Mouse (Mus musculus) activated CD4-positive, CD25-positive, alpha-beta regulatory T cell, adult 4 months (primary cell): ENCODE measurements around the gene Pms1. TPM values are rescaled to one million over a fixed set of nuclear protein-coding genes. Genes with fewer than 3 reads are reported as not detected.

Experiments used
- ATAC-seq: one replicate; pipeline ENCODE4 v1.8.0; 2017
- polyA plus RNA-seq, 2 experiments: library from polyadenylated mRNA; unstranded; fragments of 100-300 nt; shearing (Covaris generic); gene quantifications; one replicate each; pipeline ENCODE4 v1.2.1; 2017

Pms1 gene
- polyA plus RNA-seq, 2 experiments from 2014 or later: 25.1 to 32.1 TPM

DNA sequence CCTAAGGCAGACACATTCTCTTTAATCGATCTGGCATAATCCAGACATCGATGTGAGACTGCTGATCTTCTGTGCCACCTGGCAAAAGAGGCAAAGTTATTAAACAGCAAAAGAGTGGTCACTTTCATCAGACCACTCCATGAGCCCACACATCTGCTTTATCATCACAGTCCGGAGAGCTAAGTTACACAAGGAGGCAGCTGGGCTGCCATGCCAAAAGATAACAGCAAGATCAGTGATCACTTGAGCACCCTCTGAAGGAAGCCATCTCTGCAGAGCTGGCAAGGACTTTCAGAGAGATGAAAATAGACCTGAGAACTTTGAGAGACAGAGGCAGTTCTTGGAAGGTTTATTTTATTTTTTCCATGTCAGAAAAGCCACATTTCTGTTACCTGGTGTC is 102.3 kb downstream of the Pms1 start:
- no peak for ATAC-seq

DNA sequence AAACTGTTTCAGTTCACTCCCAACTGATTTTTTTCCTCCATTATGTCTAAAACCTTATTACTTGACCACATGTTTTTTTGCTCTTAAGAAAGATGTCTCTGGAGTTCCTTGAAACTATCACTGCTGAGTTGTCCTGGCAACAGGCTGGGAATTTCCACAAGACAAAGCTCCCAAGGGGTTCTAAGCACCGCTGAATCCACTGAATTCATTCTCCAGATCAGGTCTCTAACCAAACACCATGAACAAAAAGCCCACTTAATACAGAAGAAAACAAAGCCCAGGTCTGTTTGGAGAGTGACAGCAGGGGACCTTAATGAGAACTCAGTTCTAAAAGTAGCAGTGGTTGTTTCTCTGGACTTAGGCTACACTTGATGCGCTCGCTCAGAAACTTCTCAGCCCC is 105.6 kb downstream of the Pms1 start:
- ATAC-seq: no peak

DNA sequence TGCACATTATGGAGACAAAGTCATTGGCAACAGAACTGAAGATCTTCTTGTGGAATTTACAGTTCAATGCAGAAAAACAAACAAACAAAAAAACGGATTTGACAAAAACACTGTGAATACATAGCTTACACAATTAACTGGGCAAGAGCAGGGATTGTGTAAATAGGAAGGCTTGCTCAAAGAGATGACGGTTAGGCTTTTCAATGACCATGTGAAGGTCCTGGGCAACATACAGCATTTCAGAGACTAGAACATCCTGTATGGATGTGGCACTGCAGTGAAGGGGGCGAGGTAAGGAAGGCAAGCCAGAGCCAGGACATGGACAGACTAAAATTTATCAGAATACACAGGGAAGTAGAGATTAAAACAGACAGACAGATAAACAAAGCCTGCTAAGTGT is 107.2 kb downstream of the Pms1 start:
- ATAC-seq: no peak

DNA sequence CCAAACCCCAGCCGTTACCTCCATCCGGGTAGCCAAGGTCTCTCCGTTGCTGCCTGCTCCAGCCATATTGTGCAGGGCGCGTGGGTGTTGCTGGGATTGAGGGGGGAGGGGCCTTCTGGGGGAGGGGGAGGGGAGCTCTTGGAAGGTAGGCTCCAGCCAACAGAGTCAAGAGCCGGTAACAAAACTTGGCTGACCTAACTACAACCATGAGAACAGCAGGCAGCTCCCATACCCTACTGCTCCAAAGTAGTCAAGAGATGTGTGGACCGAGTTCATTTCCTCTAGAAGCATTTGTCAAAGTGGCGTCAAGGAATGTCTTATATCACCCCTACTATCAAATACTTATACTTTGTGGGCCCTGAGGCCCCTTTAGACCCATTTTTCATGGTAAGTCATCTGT is 109.3 kb downstream of the Pms1 start, which contains the start of gene 1700019A02Rik:
Gene 1700019A02Rik (minus strand): TSS at position 101 of the 400 bp plus-strand sequence.
- ATAC-seq: no peak

DNA sequence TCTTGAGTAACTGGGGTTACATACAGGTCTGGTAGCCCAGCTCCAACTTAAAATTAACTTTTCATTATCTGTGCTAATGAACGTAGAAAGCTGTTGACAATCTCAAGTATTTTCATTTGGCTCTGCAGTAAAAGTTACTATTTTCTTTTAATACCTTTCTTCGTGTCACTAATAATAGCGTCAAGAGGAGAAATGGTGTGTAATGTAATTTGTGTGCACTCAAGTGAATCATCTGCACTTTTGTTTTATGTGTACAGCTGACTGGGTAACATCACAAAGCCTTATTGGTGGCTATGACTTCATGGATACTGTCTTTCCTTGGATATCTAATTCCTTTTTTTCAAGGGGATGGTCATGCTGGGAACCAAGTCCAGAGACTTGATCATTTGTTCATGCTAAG is 110.5 kb downstream of the Pms1 start:
- ATAC-seq: no peak

DNA sequence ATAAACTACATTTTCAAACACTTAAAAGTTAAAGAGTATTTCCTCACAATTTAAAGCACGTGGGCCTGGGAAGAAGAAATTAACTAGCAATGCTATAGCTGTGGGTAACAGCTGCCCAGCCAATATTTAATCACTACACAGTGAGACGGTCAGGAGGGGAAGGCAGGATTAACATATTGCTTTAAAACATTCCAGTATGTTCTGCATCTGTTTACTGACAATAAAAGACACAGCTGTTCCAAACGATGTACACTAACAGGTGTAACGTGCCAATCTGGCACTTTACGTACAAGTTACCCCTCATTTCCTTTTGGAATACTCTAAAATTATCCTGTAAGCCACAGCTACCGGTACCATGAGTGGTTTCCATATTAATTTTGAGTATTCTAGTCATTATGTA is 139.1 kb downstream of the Pms1 start:
- ATAC-seq: no peak

Other genes starting within 250 kb of the Pms1 start
- not detected for gene Mstn, start 235.4 kb downstream of the Pms1 start, polyA plus RNA-seq
- gene 1700019A02Rik, start 109.4 kb downstream of the Pms1 start, polyA plus RNA-seq: not detected
- 10 to 100 TPM; 64.8 to 81.9 TPM for gene Ormdl1, start 77 bp upstream of the Pms1 start, polyA plus RNA-seq
- gene Gm28778, start 93 bp upstream of the Pms1 start, polyA plus RNA-seq: under 1 TPM in 1 of 2 experiments, not detected in 1; 0.63 TPM
- 10 to 100 TPM; 15.7 to 19.3 TPM for gene Osgepl1, start 16.6 kb upstream of the Pms1 start, polyA plus RNA-seq
- 10 to 100 TPM in 1 of 2 experiments, not detected in 1; 20.4 TPM for gene Asdurf, start 55.6 kb upstream of the Pms1 start, polyA plus RNA-seq
- gene Gm28551, start 55.6 kb upstream of the Pms1 start, polyA plus RNA-seq: under 1 TPM; 0.28 to 0.62 TPM
- 10 to 100 TPM; 56.8 to 68.4 TPM for gene Asnsd1, start 55.7 kb upstream of the Pms1 start, polyA plus RNA-seq